Mouse (Mus musculus): Measurements from ENCODE around the gene Mapk6.

DNA sequence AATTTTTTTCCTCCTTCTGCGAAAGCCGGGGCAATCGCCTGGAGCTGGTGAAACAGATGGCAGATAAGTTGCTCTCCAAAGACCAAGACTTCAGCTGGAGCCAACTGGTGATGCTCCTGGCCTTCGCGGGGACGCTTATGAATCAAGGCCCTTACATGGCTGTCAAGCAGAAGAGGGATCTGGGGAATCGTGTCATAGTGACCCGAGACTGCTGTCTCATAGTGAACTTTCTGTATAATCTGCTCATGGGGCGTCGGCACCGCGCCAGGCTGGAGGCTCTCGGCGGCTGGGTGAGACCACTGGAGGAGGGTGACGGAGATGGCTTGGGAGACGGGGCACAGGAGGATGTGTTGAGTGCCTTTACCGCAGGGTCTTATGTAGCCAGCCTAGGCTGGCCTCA lies 61.7 kb downstream of the Mapk6 start:
- TF ChIP-seq GATA1 (IDR thresholded peaks at IDR 0.05; ENCODE audit: borderline replicate concordance, low read length) (no peak), FLI1 (IDR thresholded peaks at IDR 0.05; ENCODE audit: low read length) (no peak)

Measured in megakaryocyte, embryonic 14.5 days (primary cell).